Mouse (Mus musculus): Measurements from ENCODE around the gene Atxn1. TPM values are rescaled to one million over a fixed set of nuclear protein-coding genes. Genes with fewer than 3 reads are reported as not detected.
A peak's percentile ranks its signal among the peaks of the same experiment; 100 is the strongest.

Gene Atxn1
- total and polyA plus RNA-seq, 3 experiments: 8.0 to 13.1 (median 9.7) TPM

GRCm38 (mm10) chr13:45935798-45936197 is 29.0 kb downstream of the Atxn1 start:
- Histone ChIP-seq H3K9ac (ENCODE audit: insufficient read depth, low read depth) (peak overlapping the region; percentile 78; the same call in 1 of the 2 replicates), H3K27me3 (replicated peaks) (no peaks in the 10 kb centered on the region), H3K79me2 (replicated peaks; ENCODE audit: control insufficient read depth, extremely low read depth, insufficient read depth, poor library complexity, severe bottlenecking) (peaks cover 36% of the 10 kb centered on the region), H3K4me3 (replicated peaks in 1 of 3; ENCODE audit: low read depth in 2 of 3, low read length in 2 of 3, poor library complexity in 1 of 3) (peak overlapping the region; percentile 51 to 52 (median 52)), H3K4me1 (ENCODE audit: control insufficient read depth in 1 of 2, insufficient read depth in 2 of 2) (peaks cover 2 to 34% of the 10 kb centered on the region in 2 experiments), H3K4me2 (ENCODE audit: insufficient read depth, low read depth, poor library complexity, severe bottlenecking) (peak overlapping the region; percentile 40; the same call in 1 of the 2 replicates), H3K9me3 (replicated peaks; ENCODE audit: low read length) (peaks cover 8% of the 10 kb centered on the region), H3K27ac (ENCODE audit: insufficient read depth, low read depth) (no peak overlapping the region), H3K36me3 (replicated peaks in 1 of 2; ENCODE audit: control insufficient read depth in 1 of 2, insufficient read depth in 1 of 2, low read length in 1 of 2) (peaks cover 10 to 54% of the 10 kb centered on the region in 2 experiments)
- in situ Hi-C loops (cut with MboI; ENCODE audit: low pct_ligation_motif_present, low pct_unique_long_range_greater_than_20kb, low sequenced_read_pairs) (no loop called here), dilution Hi-C loops (cut with MboI; ENCODE audit: extremely low pct_ligation_motif_present, extremely low pct_unique_long_range_greater_than_20kb, low sequenced_read_pairs) (no loop called here)
- TF ChIP-seq EP300 (IDR thresholded peaks at IDR 0.05; ENCODE audit: low read length) (no peak; the same call in none of the 2 replicates), TCF12 (IDR thresholded peaks at IDR 0.05; ENCODE audit: low read depth, low read length) (peak; percentile 92), MYC (IDR thresholded peaks at IDR 0.05; ENCODE audit: low read depth, low read length) (peak; percentile 98), CHD1 (IDR thresholded peaks at IDR 0.05; ENCODE audit: low read depth, low read length) (no peak), MAZ (IDR thresholded peaks at IDR 0.05; ENCODE audit: low read depth, low read length) (peak; percentile 57; the same call in 1 of the 2 replicates), ZMIZ1 (IDR thresholded peaks at IDR 0.05; ENCODE audit: low read depth, low read length) (no peak), ZKSCAN1 (IDR thresholded peaks at IDR 0.05; ENCODE audit: borderline replicate concordance, low read depth, low read length) (no peak), KAT2A (IDR thresholded peaks at IDR 0.05; ENCODE audit: insufficient replicate concordance, low read length) (peak; percentile 68; the same call in 1 of the 2 replicates), MXI1 (IDR thresholded peaks at IDR 0.05; ENCODE audit: low read depth, low read length) (peak; percentile 97), UBTF (IDR thresholded peaks at IDR 0.05; ENCODE audit: low read depth, low read length) (no peak), IRF4 (IDR thresholded peaks at IDR 0.05; ENCODE audit: low read depth, low read length) (peak; percentile 85), NELFE (IDR thresholded peaks at IDR 0.05; ENCODE audit: low read depth, low read length) (peak; percentile 83), GABPA (IDR thresholded peaks at IDR 0.05; ENCODE audit: insufficient replicate concordance, low read depth, low read length) (no peak), E2F4 (IDR thresholded peaks at IDR 0.05; ENCODE audit: insufficient replicate concordance, low read depth, low read length) (no peak), MAX (IDR thresholded peaks at IDR 0.05; ENCODE audit: low read length) (peak; percentile 96), SIN3A (IDR thresholded peaks at IDR 0.05; ENCODE audit: low read length) (peak; percentile 96), HCFC1 (IDR thresholded peaks at IDR 0.05; ENCODE audit: low read depth, low read length) (peak; percentile 90), USF1 (IDR thresholded peaks at IDR 0.05; ENCODE audit: low read depth, low read length) (peak; percentile 87), RCOR1 (conservative IDR thresholded peaks at IDR 0.05; ENCODE audit: low read depth, low read length) (no peak), SMC3 (IDR thresholded peaks at IDR 0.05; ENCODE audit: low read depth, low read length) (peak; percentile 71), ZC3H11A (IDR thresholded peaks at IDR 0.05; ENCODE audit: low read depth, low read length) (no peak), JUN (IDR thresholded peaks at IDR 0.05; ENCODE audit: insufficient read depth, low read depth, low read length) (no peak), USF2 (conservative IDR thresholded peaks at IDR 0.05; ENCODE audit: low read depth, low read length) (peak; percentile 79), JUND (conservative IDR thresholded peaks at IDR 0.05; ENCODE audit: low read depth, low read length) (peak; percentile 70), ETS1 (conservative IDR thresholded peaks at IDR 0.05; ENCODE audit: low read depth, low read length) (peak; percentile 62), MAFK (IDR thresholded peaks at IDR 0.05; ENCODE audit: insufficient replicate concordance, low read length) (no peak; the same call in 1 of the 2 replicates), PAX5 (IDR thresholded peaks at IDR 0.05; ENCODE audit: low read length) (no peak), TBP (conservative IDR thresholded peaks at IDR 0.05; ENCODE audit: low read depth, low read length) (peak; percentile 98), CHD2 (IDR thresholded peaks at IDR 0.05; ENCODE audit: low read length) (0 out of 2 replicates have a peak, but pooled peaks have one; percentile 57), MEF2A (IDR thresholded peaks at IDR 0.05; ENCODE audit: borderline replicate concordance, low read depth, low read length) (peak; percentile 88), RAD21 (IDR thresholded peaks at IDR 0.05; ENCODE audit: low read depth, low read length) (peak; percentile 59), CTCF (conservative IDR thresholded peaks at IDR 0.05 in 1 of 2, IDR thresholded peaks at IDR 0.05 in 1 of 2; ENCODE audit: low read depth in 2 of 2, low read length in 2 of 2) (peak; percentile 14 to 76; a peak in 2 of 4 replicates), NRF1 (IDR thresholded peaks at IDR 0.05; ENCODE audit: low read depth, low read length) (no peak), POLR2AphosphoS2 (IDR thresholded peaks at IDR 0.05; ENCODE audit: low read depth, low read length) (no peak), BHLHE40 (IDR thresholded peaks at IDR 0.05; ENCODE audit: low read depth, low read length) (peak; percentile 70), ELF1 (IDR thresholded peaks at IDR 0.05; ENCODE audit: low read depth, low read length) (peak; percentile 95), ZNF384 (IDR thresholded peaks at IDR 0.05; ENCODE audit: low read depth, low read length) (peak; percentile 48), POLR2A (IDR thresholded peaks at IDR 0.05; ENCODE audit: low read depth, low read length) (peak; percentile 78)
- peak; percentile 96 for DNase-seq (ENCODE audit: extremely low read depth)
